Mouse (Mus musculus) MEL (cell line): ENCODE data around the gene Cyp26c1.

ENCODE experiments used
- CTCF ChIP-seq, 3 experiments: IDR thresholded peaks in 2 of 3; conservative IDR thresholded peaks in 1 of 3; 2 replicates each; pipeline ENCODE4 v1.5.1; 2011 to 2012; ENCODE audit warnings: low read length in 3 of 3, low read depth in 2 of 3, mild to moderate bottlenecking in 2 of 3, improper control_type of control experiment in 1 of 3, inconsistent platforms in 1 of 3, mixed read lengths in 1 of 3, moderate library complexity in 1 of 3; ENCODE audit not compliant: control insufficient read depth in 1 of 3, insufficient read depth in 1 of 3, poor library complexity in 1 of 3, severe bottlenecking in 1 of 3
- EP300 ChIP-seq, 2 experiments: IDR thresholded peaks; 2 replicates each; pipeline ENCODE4 v1.6.1; 2011; ENCODE audit warnings: improper control_type of control experiment in 2 of 2, low read length in 2 of 2, low read depth in 1 of 2, mild to moderate bottlenecking in 1 of 2
- ETS1 ChIP-seq: IDR thresholded peaks from 2 replicates; pipeline ENCODE4 v1.6.1; 2012; ENCODE audit warnings: low read depth, mild to moderate bottlenecking, inconsistent platforms, low read length, improper control_type of control experiment, moderate library complexity
- GATA1 ChIP-seq: IDR thresholded peaks from 2 replicates; pipeline ENCODE4 v1.6.1; 2011; ENCODE audit warnings: low read depth, low read length, improper control_type of control experiment
- HCFC1 ChIP-seq: IDR thresholded peaks from 2 replicates; pipeline ENCODE4 v1.6.1; 2012; ENCODE audit warnings: low read depth, mild to moderate bottlenecking, inconsistent platforms, low read length, improper control_type of control experiment, moderate library complexity
- TCF12 ChIP-seq: IDR thresholded peaks from 2 replicates; pipeline ENCODE4 v1.6.1; 2014; ENCODE audit warnings: low read depth, mild to moderate bottlenecking, inconsistent platforms, low read length, improper control_type of control experiment, moderate library complexity
- USF1 ChIP-seq: IDR thresholded peaks from 2 replicates; pipeline ENCODE4 v1.6.1; 2014; ENCODE audit warnings: low read depth, mild to moderate bottlenecking, inconsistent platforms, low read length, improper control_type of control experiment, moderate library complexity
- ZMIZ1 ChIP-seq: IDR thresholded peaks from 2 replicates; pipeline ENCODE4 v1.6.1; 2012; ENCODE audit warnings: low read depth, mild to moderate bottlenecking, inconsistent platforms, low read length, improper control_type of control experiment, moderate library complexity

GRCm38 (mm10) chr19:37726585-37726984, 41.2 kb downstream of the Cyp26c1 start:
- TF ChIP-seq CTCF (IDR thresholded peaks at IDR 0.05 in 2 of 3, conservative IDR thresholded peaks at IDR 0.05 in 1 of 3; ENCODE audit: control insufficient read depth in 1 of 3, insufficient read depth in 1 of 3, low read depth in 2 of 3, low read length in 3 of 3, poor library complexity in 1 of 3, severe bottlenecking in 1 of 3) (no peak), ETS1 (no peak), GATA1 (no peak), USF1 (no peak), TCF12 (no peak), HCFC1 (no peak), EP300 (IDR thresholded peaks at IDR 0.05; ENCODE audit: low read depth in 1 of 2, low read length in 2 of 2) (no peak), ZMIZ1 (no peak)
